Mouse (Mus musculus): ENCODE results near the gene Vsig1. TPM values are rescaled to one million over a fixed set of nuclear protein-coding genes. Genes with fewer than 3 reads are reported as not detected.

The Vsig1 gene
- total RNA-seq, 2 experiments from 2014 or later = not detected

Other genes with a start within 250 kb of the Vsig1 start
- gene Mid2, start 243.0 kb upstream of the Vsig1 start, total RNA-seq (2021) = 10 to 100 TPM; 21.3 to 23.9 TPM
- gene Tex13b, start 94.2 kb upstream of the Vsig1 start, total RNA-seq (2021) = not detected
- 10 to 100 TPM; 15.1 to 21.1 TPM for gene Psmd10, start 49.1 kb downstream of the Vsig1 start, total RNA-seq (2021)
- gene Atg4a, start 49.3 kb downstream of the Vsig1 start, total RNA-seq (2021) = 10 to 100 TPM in 1 of 2 experiments, 1 to 10 TPM in 1; 5.8 to 12.9 TPM

Data from left cerebral cortex, postnatal 36 days (tissue).